Mouse (Mus musculus) thymus, postnatal 0 days (tissue): ENCODE results near the gene Ascc1. TPM values are rescaled to one million over a fixed set of nuclear protein-coding genes. Genes with fewer than 3 reads are reported as not detected.
A peak's percentile ranks its signal among the peaks of the same experiment; 100 is the strongest.
"Not testable (repeated sequence)": the region's sequence is repeated elsewhere in the genome, so short reads cannot be mapped to it uniquely, and the experiment has no call there.

Experiments
- DNase-seq: peaks from one replicate; pipeline ENCODE4 v3.0.0-alpha.2; 2015; ENCODE audit warnings: low spot score
- polyA plus RNA-seq: library from polyadenylated mRNA; unstranded; fragments of >200 nt; fragmentation: Nextera tagmentation; extraction: Ambion mirVana; gene quantifications from 2 replicates; pipeline ENCODE4 v1.2.1, GENCODE M21; 2015

Ascc1 gene
- polyA plus RNA-seq, 1 experiment from 2014 or later: 38.5 TPM

- no peak for DNase-seq
These were observed 108.4 kb downstream of the Ascc1 start for GRCm38 (mm10) chr10:60110908-60111475.

GRCm38 (mm10) chr10:60113965-60114690, 111.5 kb downstream of the Ascc1 start:
- no peak for DNase-seq

- DNase-seq: peak; percentile 67
These were observed 113.0 kb downstream of the Ascc1 start for GRCm38 (mm10) chr10:60115345-60116185.

- DNase-seq: no peak
These were observed 114.4 kb downstream of the Ascc1 start for GRCm38 (mm10) chr10:60116997-60117396.

GRCm38 (mm10) chr10:60118464-60118863, 115.9 kb downstream of the Ascc1 start:
- DNase-seq: no peak

- DNase-seq: no peak
These were observed 118.0 kb downstream of the Ascc1 start for GRCm38 (mm10) chr10:60120630-60121029.

- DNase-seq: peak; percentile 32
These were observed 121.5 kb downstream of the Ascc1 start for GRCm38 (mm10) chr10:60124078-60124477.

GRCm38 (mm10) chr10:60125529-60126327, 123.1 kb downstream of the Ascc1 start:
- DNase-seq: peak; percentile 34

- no peak for DNase-seq
These were observed 125.7 kb downstream of the Ascc1 start for GRCm38 (mm10) chr10:60128287-60128686.

- DNase-seq: no peak
These were observed 127.9 kb downstream of the Ascc1 start for GRCm38 (mm10) chr10:60130504-60130903.

GRCm38 (mm10) chr10:60133501-60133900, 130.9 kb downstream of the Ascc1 start:
- DNase-seq: no peak

GRCm38 (mm10) chr10:60134201-60134600, 131.6 kb downstream of the Ascc1 start:
- no peak for DNase-seq

GRCm38 (mm10) chr10:60136010-60136409, 133.4 kb downstream of the Ascc1 start:
- DNase-seq: not testable (repeated sequence)

- DNase-seq: no peak
These were observed 134.3 kb downstream of the Ascc1 start for GRCm38 (mm10) chr10:60136935-60137334.

GRCm38 (mm10) chr10:60138680-60139079, 136.1 kb downstream of the Ascc1 start:
- no peak for DNase-seq

GRCm38 (mm10) chr10:60140751-60141150, 138.1 kb downstream of the Ascc1 start:
- DNase-seq: no peak

GRCm38 (mm10) chr10:60141656-60142160, 139.1 kb downstream of the Ascc1 start:
- DNase-seq: no peak

GRCm38 (mm10) chr10:60147510-60148047, 145.0 kb downstream of the Ascc1 start:
- DNase-seq: not testable (repeated sequence)

GRCm38 (mm10) chr10:60148087-60148486, 145.5 kb downstream of the Ascc1 start:
- peak; percentile 88 for DNase-seq
